Mouse (Mus musculus) liver (tissue): ENCODE results near the gene Zfp568.
A peak's percentile ranks its signal among the peaks of the same experiment; 100 is the strongest.
"Not testable (repeated sequence)": the region's sequence is repeated elsewhere in the genome, so short reads cannot be mapped to it uniquely, and the experiment has no call there.

Source experiments
- DNase-seq: peaks from one replicate; pipeline ENCODE4 v3.0.0-alpha.2; 2020; ENCODE audit warnings: mixed read lengths

Gene Zfp568

GRCm38 (mm10) chr7:29983690-29984380 is at the start of gene Zfp568:
Gene Zfp568 (plus strand): TSS chr7:29983955.
- peak; percentile 89 for DNase-seq

DNA sequence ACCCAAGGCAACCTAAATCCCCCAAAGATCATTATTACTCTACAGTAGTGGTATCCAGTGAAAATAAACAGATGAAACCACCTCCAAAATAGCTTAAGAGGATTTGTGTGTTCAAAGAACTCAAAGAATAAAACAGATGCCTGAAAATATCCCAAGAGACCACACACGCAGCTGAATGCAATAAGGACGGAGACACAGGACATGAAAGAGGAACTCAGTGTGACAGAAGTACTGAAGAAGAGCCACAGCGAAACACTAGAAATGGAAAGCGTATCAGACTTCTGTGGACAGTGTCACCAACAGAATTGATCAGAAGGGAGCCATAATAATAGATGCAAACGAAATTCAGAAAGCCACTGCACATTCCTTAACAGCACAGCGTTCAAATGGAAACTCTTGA is 44.9 kb upstream of the Zfp568 start:
- DNase-seq = no peak

DNA sequence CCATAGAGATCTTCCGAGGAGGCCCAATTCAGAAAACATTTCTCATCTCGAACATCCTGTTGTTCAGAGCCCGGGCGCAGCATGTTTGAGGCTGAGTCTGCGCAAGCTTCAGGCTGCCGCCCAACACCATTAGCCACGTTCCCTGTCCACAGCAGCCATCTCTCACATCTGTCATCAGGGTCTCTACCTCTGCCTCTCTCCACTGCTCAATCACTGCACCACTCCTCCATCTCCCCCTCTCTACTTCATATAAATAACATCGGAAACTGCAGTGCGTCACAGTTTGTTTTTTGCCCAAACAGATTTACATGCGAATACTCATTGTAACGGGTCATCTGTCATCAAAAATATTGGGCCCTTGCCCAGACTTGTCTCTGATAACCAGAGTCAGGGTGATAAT is 42.7 kb upstream of the Zfp568 start:
- DNase-seq = no peak

GRCm38 (mm10) chr7:29942740-29943139 is 41.0 kb upstream of the Zfp568 start:
- no peak for DNase-seq

- no peak for DNase-seq
Observed at GRCm38 (mm10) chr7:29943720-29944119, 40.0 kb upstream of the Zfp568 start.

DNA sequence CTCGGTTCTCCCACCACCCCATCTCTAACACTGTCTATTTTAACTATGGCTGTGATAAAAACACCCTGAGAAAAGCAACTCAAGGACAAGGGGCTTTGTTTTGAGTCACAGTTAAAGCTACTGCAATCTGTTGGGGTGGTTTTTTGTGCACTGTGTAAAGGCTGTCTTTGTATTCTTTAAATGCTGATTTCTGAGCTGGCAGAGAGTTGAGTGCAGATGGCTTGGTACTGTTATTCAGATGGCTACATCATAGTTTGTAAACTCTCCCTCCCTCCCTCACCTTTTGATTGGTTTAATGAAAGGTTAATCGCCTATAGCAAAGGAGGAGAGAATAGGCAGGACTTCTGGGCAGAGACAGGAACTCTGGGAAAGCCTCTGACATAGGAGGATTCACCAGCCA is 39.6 kb upstream of the Zfp568 start:
- DNase-seq = no peak

GRCm38 (mm10) chr7:29953086-29953485 is 30.7 kb upstream of the Zfp568 start:
- no peak for DNase-seq

GRCm38 (mm10) chr7:29953513-29954401 is 30.0 kb upstream of the Zfp568 start, which contains the start of gene Zfp74:
Gene Zfp74 (minus strand): TSS chr7:29954089.
- DNase-seq = peak; percentile 87

- peak; percentile 76 for DNase-seq
Observed at GRCm38 (mm10) chr7:29954731-29955130, 29.0 kb upstream of the Zfp568 start.

DNA sequence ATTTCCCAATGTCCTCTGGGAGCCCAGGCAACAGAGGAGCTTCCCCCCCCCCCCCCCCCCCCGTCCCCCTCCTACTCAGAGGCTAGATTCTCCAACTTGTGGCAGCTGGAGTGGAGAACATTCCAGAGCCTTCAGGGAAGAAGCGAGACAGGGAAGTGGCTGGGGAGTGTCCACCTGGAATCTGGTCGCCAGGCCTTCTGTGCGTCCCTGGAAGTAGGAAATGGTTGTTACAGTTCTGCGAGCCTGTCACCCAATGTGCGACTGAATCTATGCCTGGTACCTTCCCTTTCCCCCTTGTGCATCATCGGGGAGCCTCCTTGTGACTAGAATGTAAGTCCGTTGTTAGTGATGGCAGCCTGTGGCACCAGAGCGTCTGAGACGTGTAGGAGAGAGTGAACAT is 27.5 kb upstream of the Zfp568 start:
- DNase-seq = no peak

GRCm38 (mm10) chr7:29958125-29958724 is 25.5 kb upstream of the Zfp568 start:
- no peak for DNase-seq

DNA sequence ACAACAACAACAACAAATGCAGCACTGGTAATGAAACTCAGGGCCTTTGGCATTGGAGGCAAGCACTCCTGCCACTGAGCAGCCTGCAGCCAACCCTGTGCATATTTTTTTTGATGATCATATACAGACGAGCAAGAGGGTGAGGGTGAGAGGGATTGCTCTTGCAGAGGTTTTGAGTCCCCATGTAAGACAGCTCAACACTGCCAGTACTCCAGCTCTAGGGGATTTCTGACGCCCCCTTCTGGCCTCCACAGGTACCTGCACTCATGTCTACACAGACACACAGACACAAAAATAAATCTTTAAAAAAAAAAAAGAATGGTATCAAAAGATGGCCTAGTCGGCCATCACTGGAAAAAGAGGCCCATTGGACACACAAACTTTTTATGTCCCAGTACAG is 24.8 kb upstream of the Zfp568 start:
- DNase-seq = no peak

DNA sequence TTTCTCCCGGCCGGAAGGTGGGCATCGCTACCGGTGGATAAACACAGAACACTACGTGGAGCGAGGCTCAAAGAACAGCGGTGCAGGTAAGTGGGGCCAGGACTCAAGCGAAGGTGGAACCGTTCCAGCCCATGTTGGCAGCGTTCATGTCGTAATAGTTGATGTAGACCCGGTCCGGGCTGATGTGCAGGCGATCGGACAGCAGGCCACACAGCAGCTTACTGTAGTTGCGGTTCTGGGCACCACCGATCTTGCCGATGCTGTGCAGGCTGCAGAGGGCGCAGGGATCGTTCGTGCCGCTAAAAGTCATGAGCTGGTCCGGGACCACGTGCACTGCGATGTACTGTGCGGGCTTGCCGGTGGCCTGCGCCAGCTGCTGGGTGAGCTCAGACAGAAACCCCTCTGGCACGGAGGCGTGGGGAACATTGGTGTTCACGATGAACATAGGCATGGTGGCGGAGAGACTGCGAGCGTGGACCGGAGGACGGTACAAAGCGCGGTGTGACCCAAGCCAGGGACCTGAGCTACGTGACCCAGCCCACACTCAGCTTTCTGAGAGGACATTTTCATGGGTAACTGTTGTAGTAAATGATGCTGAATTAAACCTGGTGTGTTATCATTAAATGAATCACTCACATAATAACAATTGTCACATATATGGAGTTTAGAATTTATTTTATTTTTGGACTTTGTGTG is 18.5 kb upstream of the Zfp568 start:
- DNase-seq = not testable (repeated sequence)

GRCm38 (mm10) chr7:29970686-29971085 is 13.1 kb upstream of the Zfp568 start:
- no peak for DNase-seq

GRCm38 (mm10) chr7:29980761-29981160 is 3.0 kb upstream of the Zfp568 start:
- no peak for DNase-seq

DNA sequence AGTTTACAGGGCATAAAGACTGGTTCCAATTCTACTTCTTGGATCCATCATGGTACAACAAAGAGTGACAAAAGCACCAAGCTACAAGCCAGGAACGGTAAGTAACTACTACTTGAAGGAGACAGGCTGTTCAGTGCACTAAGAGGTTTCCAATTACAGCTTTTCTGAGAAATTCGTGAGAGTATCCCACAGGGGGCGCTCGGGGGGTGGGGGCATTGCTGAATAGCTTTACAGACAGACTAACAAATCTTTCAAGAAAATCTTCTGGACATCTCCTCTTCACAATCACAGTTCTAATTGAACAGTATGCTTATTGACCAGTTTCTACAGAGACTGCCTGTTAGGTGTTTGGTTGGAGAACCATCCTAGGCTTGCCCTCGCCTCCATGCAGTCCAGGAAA is 2.3 kb upstream of the Zfp568 start:
- no peak for DNase-seq

DNA sequence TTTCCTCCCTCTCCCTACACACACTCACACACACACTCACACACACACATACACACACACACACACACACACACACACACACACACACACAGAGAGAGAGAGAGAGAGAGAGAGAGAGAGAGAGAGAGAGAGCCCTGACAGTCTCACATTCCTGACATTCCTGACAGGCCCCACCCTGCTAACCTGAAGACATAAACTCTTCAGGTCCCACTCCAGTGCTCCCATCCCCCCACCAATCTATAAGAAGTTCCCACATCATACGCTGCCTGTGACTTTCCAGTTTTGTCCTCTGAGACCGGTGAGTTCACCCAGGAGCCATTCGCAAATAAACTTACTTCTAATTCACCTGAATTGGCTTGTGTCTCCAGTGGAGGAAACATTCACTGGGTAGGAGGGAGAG is 1.9 kb upstream of the Zfp568 start:
- no peak for DNase-seq

DNA sequence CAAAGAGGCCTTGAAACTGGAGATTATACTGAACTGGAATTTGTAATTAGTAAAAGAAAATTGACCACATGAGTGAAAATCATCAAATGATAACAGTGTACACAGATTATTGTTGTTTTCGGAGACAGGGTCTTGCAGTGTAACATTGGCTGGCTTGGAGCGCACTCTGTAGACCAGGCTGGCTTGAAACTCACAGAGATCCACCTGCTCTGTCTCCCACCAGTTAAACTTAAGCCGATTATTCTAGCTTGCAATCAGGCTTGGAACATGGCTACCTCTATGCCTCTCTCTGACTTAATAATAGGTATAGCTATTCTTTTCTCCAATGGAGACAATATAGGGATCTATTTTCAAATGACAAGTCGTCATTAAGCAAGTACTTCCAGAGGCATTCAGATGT is 1.4 kb upstream of the Zfp568 start:
- DNase-seq = no peak

DNA sequence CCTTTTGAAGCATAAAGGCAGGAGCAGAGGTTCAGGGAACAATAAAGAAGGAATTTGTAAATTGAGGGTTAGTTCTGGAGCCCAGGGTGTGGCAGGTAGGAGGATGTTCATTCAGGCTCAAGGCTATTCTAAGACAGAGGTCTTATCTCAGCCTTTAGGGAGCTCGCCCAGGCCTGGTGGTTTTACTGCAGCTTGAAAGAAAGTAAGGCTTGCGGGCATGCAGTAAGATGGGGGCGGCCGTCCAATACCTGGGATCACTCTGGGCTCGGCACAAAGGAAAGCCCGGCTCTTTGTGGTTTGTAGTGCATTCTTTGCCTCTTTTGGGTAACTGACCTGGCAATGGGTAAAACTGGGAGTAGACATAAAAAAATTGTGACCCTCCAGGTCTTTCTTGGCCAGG is 824 bp upstream of the Zfp568 start:
- DNase-seq = peak; percentile 55

GRCm38 (mm10) chr7:29983340-29983689 is 440 bp upstream of the Zfp568 start:
- no peak for DNase-seq

GRCm38 (mm10) chr7:29986101-29986500 is 2.3 kb downstream of the Zfp568 start:
- no peak for DNase-seq

DNA sequence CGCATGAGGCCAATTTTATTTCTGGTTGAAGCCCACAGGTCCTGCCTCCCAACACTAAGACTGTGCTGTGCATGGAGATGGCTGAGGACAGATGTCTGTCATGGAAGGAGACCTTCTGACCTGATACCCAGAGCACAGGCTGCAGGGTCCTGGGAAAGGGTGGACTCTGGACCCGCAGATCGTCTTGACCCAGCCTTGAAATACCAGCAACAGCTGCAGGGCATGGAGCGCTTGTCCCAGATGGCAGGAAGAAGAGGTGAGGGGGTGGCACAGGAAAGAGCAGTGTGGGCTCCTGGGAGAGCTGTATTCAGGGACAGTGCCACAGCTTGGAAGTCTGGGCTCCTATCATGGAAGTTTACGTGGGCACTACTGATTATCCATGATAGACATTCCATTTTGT is 3.8 kb downstream of the Zfp568 start:
- DNase-seq = no peak

GRCm38 (mm10) chr7:29989031-29989430 is 5.3 kb downstream of the Zfp568 start:
- DNase-seq = peak; percentile 50
